Mouse (Mus musculus) heart, embryonic 15.5 days (tissue): ENCODE measurements around the gene Gm10577. TPM values are rescaled to one million over a fixed set of nuclear protein-coding genes. Genes with fewer than 3 reads are reported as not detected.
A peak's percentile ranks its signal among the peaks of the same experiment; 100 is the strongest.

Source experiments
- ATAC-seq: fragments of 200-750 bp; cut with Nextera tagmentation; replicated peaks from 2 replicates; pipeline ENCODE4 v1.8.0; 2017; ENCODE audit warnings: low read depth, moderate TSS enrichment; ENCODE audit not compliant: insufficient number of reproducible peaks, insufficient read depth, low FRiP score
- H3K27ac ChIP-seq: fragments of 300-500 bp; sonication (generic); 2 replicates; pipeline ENCODE4 v1.5.1; 2015; ENCODE audit warnings: mild to moderate bottlenecking, inconsistent platforms
- H3K27me3 ChIP-seq: fragments of 300-500 bp; sonication (generic); 2 replicates; pipeline ENCODE4 v1.6.1; 2015; ENCODE audit warnings: inconsistent platforms
- H3K36me3 ChIP-seq: fragments of 300-500 bp; sonication (generic); 2 replicates; pipeline ENCODE4 v1.6.1; 2015; ENCODE audit warnings: mild to moderate bottlenecking, inconsistent platforms
- H3K4me1 ChIP-seq: fragments of 300-500 bp; sonication (generic); replicated peaks from 2 replicates; pipeline ENCODE4 v1.6.1; 2015; ENCODE audit warnings: inconsistent platforms
- H3K4me2 ChIP-seq: fragments of 300-500 bp; sonication (generic); 2 replicates; pipeline ENCODE4 v1.6.1; 2015; ENCODE audit warnings: inconsistent platforms, mild to moderate bottlenecking, moderate library complexity
- H3K4me3 ChIP-seq: fragments of 300-500 bp; sonication (generic); 2 replicates; pipeline ENCODE4 v1.5.1; 2015; ENCODE audit warnings: mild to moderate bottlenecking, inconsistent platforms
- H3K9ac ChIP-seq: fragments of 300-500 bp; sonication (generic); 2 replicates; pipeline ENCODE4 v1.6.1; 2015; ENCODE audit warnings: mild to moderate bottlenecking, inconsistent platforms
- H3K9me3 ChIP-seq: fragments of 300-500 bp; sonication (generic); replicated peaks from 2 replicates; pipeline ENCODE4 v1.6.1; 2016; ENCODE audit warnings: inconsistent platforms
- WGBS: fragments of 180-500 bp; shearing (Covaris S2); methylation state at CpG from one replicate; pipeline ENCODE4 v1.1.7; 2015; ENCODE audit warnings: mixed read lengths; 5-methylcytosine and 5-hydroxymethylcytosine counted together
- polyA plus RNA-seq: library from polyadenylated mRNA; unstranded; fragments of >200 nt; fragmentation: Nextera tagmentation; extraction: Ambion mirVana; gene quantifications from 2 replicates; pipeline ENCODE4 v1.2.1, GENCODE M21; 2015

The Gm10577 gene
- polyA plus RNA-seq, result not detected in 2 replicates

GRCm38 (mm10) chr4:101020596-101020995, at the start of gene Gm10577:
TSS of gene Gm10577 (minus strand) at chr4:101020696.
- Histone ChIP-seq H3K27ac (no peak within 1 kb of the TSS), H3K27me3 (no peaks in the 10 kb centered on the region), H3K4me3 (no peak within 1 kb of the TSS), H3K9ac (no peak within 1 kb of the TSS), H3K9me3 (no peaks in the 10 kb centered on the region), H3K4me1 (no peaks in the 10 kb centered on the region), H3K4me2 (no peak within 1 kb of the TSS), H3K36me3 (no peaks in the 10 kb centered on the region)
- 75% methylated on average over 4 of the region's 4 CpGs for WGBS
- no peak for ATAC-seq

GRCm38 (mm10) chr4:101069154-101069971, 48.9 kb upstream of the Gm10577 start:
- WGBS, result under 1% methylated on average over 55 of the region's 55 CpGs
- H3K4me3 ChIP-seq, result peak overlapping the region; percentile 87
- H3K9me3 ChIP-seq, result no peaks in the 10 kb centered on the region
- no peaks in the 10 kb centered on the region for H3K36me3 ChIP-seq
- H3K27ac ChIP-seq, result peak overlapping the region; percentile 44; the same call in 1 of the 2 replicates
- ATAC-seq, result peak; percentile 60
- H3K4me2 ChIP-seq, result peak overlapping the region; percentile 98
- peaks cover 9% of the 10 kb centered on the region for H3K4me1 ChIP-seq
- H3K27me3 ChIP-seq, result no peaks in the 10 kb centered on the region; the same call in 1 of the 2 replicates
- peak overlapping the region; percentile 80 for H3K9ac ChIP-seq

- WGBS, result 2% methylated on average over 51 of the region's 54 CpGs
- no peaks in the 10 kb centered on the region for H3K9me3 ChIP-seq
- ATAC-seq, result peak; percentile 75
- H3K4me1 ChIP-seq, result peaks cover 9% of the 10 kb centered on the region
- no peaks in the 10 kb centered on the region for H3K36me3 ChIP-seq
- H3K4me2 ChIP-seq, result peak within 1 kb of the TSS; percentile 98
- peak within 1 kb of the TSS; percentile 80 for H3K9ac ChIP-seq
- H3K27me3 ChIP-seq, result no peaks in the 10 kb centered on the region; the same call in 1 of the 2 replicates
- peak within 1 kb of the TSS; percentile 44; the same call in 1 of the 2 replicates for H3K27ac ChIP-seq
- peak within 1 kb of the TSS; percentile 87 for H3K4me3 ChIP-seq
These were observed 48.3 kb upstream of the Gm10577 start, which contains the start of gene Raver2 for GRCm38 (mm10) chr4:101068786-101069153. TSS of gene Raver2 (plus strand) at chr4:101068983.

GRCm38 (mm10) chr4:101066401-101066800, 45.9 kb upstream of the Gm10577 start:
- Histone ChIP-seq H3K4me1 (peaks cover 9% of the 10 kb centered on the region), H3K9me3 (no peaks in the 10 kb centered on the region), H3K9ac (no peak overlapping the region), H3K27me3 (no peaks in the 10 kb centered on the region; the same call in 1 of the 2 replicates), H3K27ac (no peak overlapping the region), H3K36me3 (no peaks in the 10 kb centered on the region), H3K4me2 (no peak overlapping the region), H3K4me3 (no peak overlapping the region)
- no peak for ATAC-seq
- 66% methylated on average over 5 of the region's 5 CpGs for WGBS

- Histone ChIP-seq H3K9ac (no peak overlapping the region), H3K36me3 (no peaks in the 10 kb centered on the region), H3K27ac (no peak overlapping the region), H3K4me2 (no peak overlapping the region), H3K4me3 (no peak overlapping the region), H3K4me1 (no peaks in the 10 kb centered on the region), H3K9me3 (no peaks in the 10 kb centered on the region), H3K27me3 (no peaks in the 10 kb centered on the region)
- WGBS, result 59% methylated on average over 2 of the region's 2 CpGs
- no peak for ATAC-seq
These were observed 41.6 kb upstream of the Gm10577 start for GRCm38 (mm10) chr4:101062146-101062545.

GRCm38 (mm10) chr4:101046576-101046975, 26.1 kb upstream of the Gm10577 start:
- Histone ChIP-seq H3K9ac (no peak overlapping the region), H3K27ac (no peak overlapping the region), H3K27me3 (no peaks in the 10 kb centered on the region), H3K4me3 (no peak overlapping the region), H3K36me3 (no peaks in the 10 kb centered on the region), H3K9me3 (no peaks in the 10 kb centered on the region), H3K4me2 (no peak overlapping the region), H3K4me1 (no peaks in the 10 kb centered on the region)
- ATAC-seq, result no peak
- 74% methylated on average over 4 of the region's 4 CpGs for WGBS

- Histone ChIP-seq H3K36me3 (no peaks in the 10 kb centered on the region), H3K27me3 (no peaks in the 10 kb centered on the region), H3K27ac (no peak overlapping the region), H3K4me2 (no peak overlapping the region), H3K4me3 (no peak overlapping the region), H3K9me3 (no peaks in the 10 kb centered on the region), H3K4me1 (no peaks in the 10 kb centered on the region), H3K9ac (no peak overlapping the region)
- ATAC-seq, result no peak
These were observed 23.7 kb upstream of the Gm10577 start for GRCm38 (mm10) chr4:101044149-101044548.

GRCm38 (mm10) chr4:101043691-101044090, 23.2 kb upstream of the Gm10577 start:
- no peak for ATAC-seq
- Histone ChIP-seq H3K4me3 (no peak overlapping the region), H3K9ac (no peak overlapping the region), H3K9me3 (no peaks in the 10 kb centered on the region), H3K27me3 (no peaks in the 10 kb centered on the region), H3K4me2 (no peak overlapping the region), H3K36me3 (no peaks in the 10 kb centered on the region), H3K4me1 (no peaks in the 10 kb centered on the region), H3K27ac (no peak overlapping the region)
- 71% methylated on average over 2 of the region's 2 CpGs for WGBS

GRCm38 (mm10) chr4:101037156-101037555, 16.7 kb upstream of the Gm10577 start:
- 76% methylated on average over 7 of the region's 7 CpGs for WGBS

GRCm38 (mm10) chr4:101035131-101035530, 14.6 kb upstream of the Gm10577 start:
- H3K36me3 ChIP-seq, result no peaks in the 10 kb centered on the region
- H3K9me3 ChIP-seq, result no peaks in the 10 kb centered on the region
- H3K4me3 ChIP-seq, result no peak overlapping the region
- H3K27ac ChIP-seq, result no peak overlapping the region
- 69% methylated on average over 5 of the region's 5 CpGs for WGBS
- H3K27me3 ChIP-seq, result no peaks in the 10 kb centered on the region
- no peaks in the 10 kb centered on the region for H3K4me1 ChIP-seq
- ATAC-seq, result no peak
- H3K4me2 ChIP-seq, result no peak overlapping the region
- H3K9ac ChIP-seq, result no peak overlapping the region

More at GRCm38 (mm10) chr4:101037156-101037555, 16.7 kb upstream of the Gm10577 start:
- H3K4me1 ChIP-seq, result no peaks in the 10 kb centered on the region
- no peaks in the 10 kb centered on the region for H3K27me3 ChIP-seq
- H3K27ac ChIP-seq, result no peak overlapping the region
- no peak for ATAC-seq
- no peaks in the 10 kb centered on the region for H3K36me3 ChIP-seq
- no peak overlapping the region for H3K4me3 ChIP-seq
- H3K9me3 ChIP-seq, result no peaks in the 10 kb centered on the region
- H3K9ac ChIP-seq, result no peak overlapping the region
- H3K4me2 ChIP-seq, result no peak overlapping the region

GRCm38 (mm10) chr4:101033047-101033446, 12.6 kb upstream of the Gm10577 start:
- Histone ChIP-seq H3K36me3 (no peaks in the 10 kb centered on the region), H3K4me2 (no peak overlapping the region), H3K4me1 (no peaks in the 10 kb centered on the region), H3K9me3 (no peaks in the 10 kb centered on the region), H3K4me3 (no peak overlapping the region), H3K9ac (no peak overlapping the region), H3K27me3 (no peaks in the 10 kb centered on the region), H3K27ac (no peak overlapping the region)
- no peak for ATAC-seq
- WGBS, result 67% methylated on average over 3 of the region's 3 CpGs
